Mouse (Mus musculus): Measurements from ENCODE around the gene Pou6f1.

GRCm38 (mm10) chr15:100592817-100593216, 7.0 kb downstream of the Pou6f1 start:
- TF ChIP-seq POLR2A (IDR thresholded peaks at IDR 0.05; ENCODE audit: control insufficient read depth, extremely low read depth, insufficient read depth, low read length, poor library complexity) (no peak), CTCF (IDR thresholded peaks at IDR 0.05; ENCODE audit: borderline replicate concordance, control insufficient read depth, extremely low read depth, insufficient read depth, low read length, poor library complexity) (no peak)
